In genomic region chr4:108327730-108328484, GRCm38 (mm10) we compare ENCODE assay signal across 8 mouse cellular contexts. TPM values are rescaled to one million over a fixed set of nuclear protein-coding genes. Genes with fewer than 3 reads are reported as not detected.
DNase-seq lines count a peak whose midpoint lies in the region; ATAC-seq lines count a peak whose summit lies in the region.

Coa7 (plus strand) TSS chr4:108328140.

- H3K27me3 ChIP-seq in hindbrain, embryonic 14.5 days (ENCODE audit: control insufficient read depth, insufficient read depth, low read length), result no peaks in the 10 kb centered on the region

- H3K36me3 ChIP-seq in hindbrain, embryonic 14.5 days (replicated peaks; ENCODE audit: control insufficient read depth, insufficient read depth), result peaks cover 11% of the 10 kb centered on the region

- ATAC-seq in hindbrain, embryonic 14.5 days (ENCODE audit: low FRiP score), result peak; percentile 95

- peak within 1 kb of the TSS; percentile 73 for H3K9ac ChIP-seq in hindbrain, embryonic 14.5 days

- peaks cover 7% of the 10 kb centered on the region for H3K4me1 ChIP-seq in hindbrain, embryonic 14.5 days (replicated peaks; ENCODE audit: control insufficient read depth, insufficient read depth, low read length)

- WGBS in hindbrain, embryonic 14.5 days, result under 1% methylated on average over 45 of the region's 45 CpGs

- H3K4me3 ChIP-seq in hindbrain, embryonic 14.5 days (replicated peaks; ENCODE audit: low read length), result peak within 1 kb of the TSS; percentile 62

- H3K4me2 ChIP-seq in hindbrain, embryonic 14.5 days (replicated peaks), result peak within 1 kb of the TSS; percentile 62

- DNase-seq in R1 (ENCODE audit: low read depth, low spot score), result peak; percentile 97
- peak; percentile 98 to 99 for DNase-seq in cerebellum, postnatal 25 days
- peak; percentile 91 to 92 for DNase-seq in frontal cortex, postnatal 25 days (ENCODE audit: low spot score in 2 of 2)
- DNase-seq in hindbrain, embryonic 14.5 days (ENCODE audit: low spot score), result peak; percentile 99
- DNase-seq in left cerebral cortex, adult 11 months (ENCODE audit: low spot score), result peak; percentile 95
- peak; percentile 96 to 97 for DNase-seq in lung, postnatal 4 days
- peak; percentile 94 for DNase-seq in retina, postnatal 7 days (ENCODE audit: low read depth, low spot score)
- DNase-seq in urinary bladder, adult 2 months (ENCODE audit: low spot score), result peak; percentile 91

- peak within 1 kb of the TSS; percentile 96 for H3K27ac ChIP-seq in hindbrain, embryonic 14.5 days

- H3K9me3 ChIP-seq in hindbrain, embryonic 14.5 days (ENCODE audit: control insufficient read depth, low read length), result no peaks in the 10 kb centered on the region

RNA-seq across cellular contexts. Expression of gene Coa7, which starts in this region (rescaled TPM):
- polyA plus RNA-seq in hindbrain, embryonic 14.5 days (2014; fragmentation: Nextera tagmentation; extraction: Ambion mirVana), result 43.8 and 47.9 TPM in 2 replicates
- 11.9 and 12.3 TPM in 2 replicates for polyA plus RNA-seq in urinary bladder, adult 2 months (2012; rRNA removed)

Comparison
In these comparisons a context has a peak if more than half of its experiments do, and no peak if none do; other contexts are left out.
1. Peak in every context shown above with its lines: DNase-seq, ATAC-seq, H3K4me3 ChIP-seq and H3K27ac ChIP-seq.